Mouse (Mus musculus): ENCODE data around the gene Pigs.

GRCm38 (mm10) chr11:78289146-78289763 lies 39.0 kb upstream of the Pigs start:
- no peak for TF ChIP-seq CTCF (IDR thresholded peaks at IDR 0.05; ENCODE audit: borderline replicate concordance, insufficient read depth, low read length)
- TF ChIP-seq POLR2A (IDR thresholded peaks at IDR 0.05; ENCODE audit: low read depth, low read length): no peak

All from embryonic fibroblast, embryonic 13.5 days (primary cell).